Mouse (Mus musculus) left cerebral cortex, postnatal 25 days (tissue): ENCODE measurements around the gene Shc2. TPM values are rescaled to one million over a fixed set of nuclear protein-coding genes. Genes with fewer than 3 reads are reported as not detected.

ENCODE experiments used
- DNase-seq, 2 experiments: peaks; one replicate each; pipeline ENCODE4 v3.0.0; 2022; ENCODE audit warnings: low spot score in 2 of 2, mixed read lengths in 1 of 2
- intact Hi-C: fragments of 180-260 bp; cut with DNase I; formaldehyde crosslinking; loops from one replicate; pipeline ENCODE4 v1.15.1; 2025
- total RNA-seq, 2 experiments: library from RNA; stranded (reverse); gene quantifications; 2 replicates each; pipeline ENCODE4 v1.2.3; 2021

The Shc2 gene
- total RNA-seq, 2 experiments from 2014 or later = 42.2 to 44.4 TPM

DNA sequence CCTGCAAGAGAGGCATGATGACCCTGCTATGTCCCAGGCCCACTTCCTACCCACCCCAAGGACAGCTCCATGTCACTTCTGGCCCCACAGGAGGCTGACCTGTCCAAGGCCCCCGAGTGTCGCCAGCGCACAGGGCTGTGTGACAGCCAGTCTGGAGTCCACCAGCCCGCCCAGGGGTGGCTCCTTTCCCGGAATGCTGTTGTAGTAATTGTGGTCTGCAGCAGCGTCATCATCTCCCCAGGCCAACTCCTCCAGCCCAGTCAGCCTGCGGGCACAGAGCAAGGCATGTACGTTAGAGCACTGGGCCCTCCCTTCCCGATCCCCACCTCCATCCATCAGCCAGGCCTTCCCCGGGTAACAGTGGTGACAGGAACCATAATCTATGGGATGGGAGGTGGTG lies 11.6 kb downstream of the Shc2 start:
- intact Hi-C loops = no loop called here
- no peak for DNase-seq

DNA sequence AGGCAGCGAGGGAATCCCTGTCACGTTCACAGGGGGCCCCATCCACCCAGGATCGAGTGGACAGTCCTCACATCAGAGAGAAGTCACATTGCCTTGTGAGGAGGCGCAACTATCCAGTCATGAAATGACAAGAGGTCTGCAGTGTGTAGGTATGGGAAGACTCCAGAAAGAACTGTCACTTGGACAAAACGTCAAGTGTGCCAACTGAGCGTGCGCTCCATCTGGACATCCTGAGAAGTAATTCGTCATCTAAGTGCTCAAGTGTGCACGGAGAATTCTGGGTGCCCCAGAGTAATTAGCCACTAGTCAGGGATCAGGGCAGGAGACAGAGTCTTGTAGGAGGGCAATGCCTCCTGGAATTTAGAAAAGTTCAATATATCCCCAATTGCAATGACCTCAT lies 12.3 kb downstream of the Shc2 start:
- no peak for DNase-seq
- intact Hi-C loops = no loop called here

- DNase-seq = no peak
- intact Hi-C loops = no loop called here
Measured at GRCm38 (mm10) chr10:79623950-79624349, 13.8 kb downstream of the Shc2 start.

DNA sequence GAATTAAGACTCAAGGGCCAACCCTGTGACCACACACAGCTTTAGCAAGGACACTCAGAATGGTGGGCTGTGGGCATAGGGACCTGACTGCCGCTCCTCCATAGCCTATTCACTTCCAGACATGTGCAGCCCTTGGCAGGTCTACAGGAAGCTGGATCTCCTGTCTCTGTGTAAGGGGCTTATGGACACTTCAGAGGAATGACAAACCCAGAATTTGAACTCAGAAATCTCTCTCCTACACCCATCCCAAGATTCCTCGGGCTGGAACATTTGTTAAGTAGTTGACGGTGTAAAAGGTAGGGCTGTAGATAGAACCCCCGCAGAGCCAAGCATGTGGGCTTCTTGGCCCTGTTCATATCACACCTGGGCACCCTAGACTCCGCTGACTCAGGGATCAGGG lies 21.3 kb downstream of the Shc2 start:
- intact Hi-C loops = no loop called here
- no peak for DNase-seq

DNA sequence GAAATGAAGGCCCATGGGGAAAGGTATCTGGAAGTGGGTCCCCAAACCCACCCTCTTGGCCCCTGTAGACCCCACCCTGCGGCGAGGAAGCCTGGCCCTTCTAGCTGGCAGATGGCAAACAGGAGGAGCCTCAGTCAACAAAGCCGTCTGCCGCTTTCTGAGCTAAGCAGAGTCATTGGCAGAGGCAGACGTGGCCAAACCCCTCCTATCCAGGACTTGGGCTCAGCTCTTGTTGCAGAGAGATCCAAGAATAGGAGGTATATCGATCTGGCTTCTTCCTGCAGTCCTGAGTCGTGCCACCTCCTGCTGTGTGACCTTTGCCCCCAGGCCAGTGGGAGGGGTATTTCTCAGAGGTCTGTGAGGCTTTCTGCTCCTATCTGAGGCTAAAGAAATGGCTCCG lies 21.9 kb downstream of the Shc2 start:
- peak in 1 of 2 experiments; percentile 61 for DNase-seq

DNA sequence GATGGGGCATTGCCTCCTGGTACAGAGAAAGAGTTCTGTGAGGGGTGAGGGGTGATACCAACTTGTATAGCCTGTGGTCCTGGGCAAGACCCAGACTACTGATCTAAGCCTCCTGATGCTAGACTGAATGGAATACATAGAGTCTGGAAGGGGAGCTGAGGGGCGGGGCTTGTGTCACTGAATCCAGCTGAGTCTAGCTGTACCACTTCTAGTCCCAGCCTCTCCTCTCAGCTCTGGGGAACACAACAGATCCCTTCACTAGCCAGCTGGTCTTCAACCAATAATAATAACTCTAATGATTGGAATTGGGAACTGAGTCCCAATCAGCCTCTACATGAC lies 23.4 kb downstream of the Shc2 start:
- DNase-seq = no peak
- intact Hi-C loops = no loop called here

More for the DNA sequence above, 21.9 kb downstream of the Shc2 start:
- intact Hi-C loops = no loop called here

DNA sequence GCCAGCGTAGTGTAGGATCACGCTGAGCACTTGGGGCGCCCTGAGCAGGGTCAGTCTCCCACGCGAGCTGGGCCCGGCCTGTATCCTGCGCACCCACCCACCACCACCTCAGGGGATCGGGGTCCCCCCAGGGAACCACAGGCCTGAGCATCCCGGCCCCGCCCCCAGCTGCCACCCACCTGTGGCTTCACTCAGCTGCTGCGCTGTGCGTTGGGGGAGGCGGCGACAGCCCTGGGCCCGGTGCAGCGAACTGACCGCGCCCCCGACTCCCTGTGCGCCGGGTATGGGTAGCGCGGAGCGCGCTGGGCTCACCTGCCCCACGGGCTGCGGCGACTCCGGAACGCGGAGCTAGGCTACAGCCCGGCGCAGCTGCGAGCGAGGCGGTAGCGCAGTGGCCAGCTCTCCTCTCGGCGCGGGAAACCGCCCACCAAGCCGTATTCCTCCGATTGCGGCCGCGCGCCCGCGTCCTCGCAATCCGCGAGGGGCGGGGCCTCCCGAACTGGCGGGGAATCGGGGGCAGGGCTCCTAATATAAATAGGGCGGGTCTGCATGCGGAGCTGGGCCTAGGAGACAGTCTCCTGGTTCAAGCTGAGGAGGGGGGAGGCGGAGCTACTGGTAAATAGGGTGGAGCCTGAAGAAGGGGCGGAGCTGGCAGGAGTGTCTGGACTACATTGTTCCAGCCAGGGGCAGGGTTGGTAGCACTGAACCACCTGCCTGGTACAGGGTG lies 24.0 kb downstream of the Shc2 start, which contains the start of gene C2cd4c:
C2cd4c (minus strand) TSS at position 448 of the 727 bp plus-strand sequence.
- DNase-seq = peak; percentile 78 to 81
- intact Hi-C loops = no loop called here

GRCm38 (mm10) chr10:79612192-79613135 lies 25.3 kb downstream of the Shc2 start:
- DNase-seq = no peak
- intact Hi-C loops = no loop called here

GRCm38 (mm10) chr10:79611296-79611695 lies 26.4 kb downstream of the Shc2 start:
- intact Hi-C loops = no loop called here

GRCm38 (mm10) chr10:79609276-79609675 lies 28.4 kb downstream of the Shc2 start:
- intact Hi-C loops = no loop called here
- no peak for DNase-seq

More at GRCm38 (mm10) chr10:79611296-79611695, 26.4 kb downstream of the Shc2 start:
- DNase-seq = no peak

DNA sequence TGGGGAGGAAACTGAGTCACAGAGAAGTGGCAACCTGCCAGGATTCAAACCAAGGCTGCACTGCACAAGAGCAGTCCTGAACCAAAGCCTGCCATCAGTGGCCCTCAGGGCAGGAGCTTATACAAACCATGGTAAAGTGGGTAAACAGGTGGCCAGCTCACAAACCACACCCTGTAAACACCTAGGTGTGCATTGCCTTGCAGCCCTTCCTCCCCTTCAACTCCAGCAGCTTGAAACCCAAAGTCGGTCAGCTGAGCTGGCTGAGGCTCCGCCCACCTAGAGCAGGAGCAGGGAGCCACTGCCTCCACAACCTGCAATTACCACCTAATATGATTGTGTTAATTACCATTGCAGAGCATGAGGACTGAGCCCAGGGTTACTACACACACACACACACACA lies 29.8 kb downstream of the Shc2 start:
- DNase-seq = no peak
- intact Hi-C loops = no loop called here

- intact Hi-C loops = no loop called here
- no peak for DNase-seq
Measured at GRCm38 (mm10) chr10:79606537-79606936, 31.2 kb downstream of the Shc2 start.

- intact Hi-C loops = loop anchor here (1.0 kb wide), 1 partner anchor 71 kb away; the partner anchor contains the start of gene Tpgs1
- DNase-seq = no peak
Measured at GRCm38 (mm10) chr10:79597936-79598230, 39.8 kb downstream of the Shc2 start.

DNA sequence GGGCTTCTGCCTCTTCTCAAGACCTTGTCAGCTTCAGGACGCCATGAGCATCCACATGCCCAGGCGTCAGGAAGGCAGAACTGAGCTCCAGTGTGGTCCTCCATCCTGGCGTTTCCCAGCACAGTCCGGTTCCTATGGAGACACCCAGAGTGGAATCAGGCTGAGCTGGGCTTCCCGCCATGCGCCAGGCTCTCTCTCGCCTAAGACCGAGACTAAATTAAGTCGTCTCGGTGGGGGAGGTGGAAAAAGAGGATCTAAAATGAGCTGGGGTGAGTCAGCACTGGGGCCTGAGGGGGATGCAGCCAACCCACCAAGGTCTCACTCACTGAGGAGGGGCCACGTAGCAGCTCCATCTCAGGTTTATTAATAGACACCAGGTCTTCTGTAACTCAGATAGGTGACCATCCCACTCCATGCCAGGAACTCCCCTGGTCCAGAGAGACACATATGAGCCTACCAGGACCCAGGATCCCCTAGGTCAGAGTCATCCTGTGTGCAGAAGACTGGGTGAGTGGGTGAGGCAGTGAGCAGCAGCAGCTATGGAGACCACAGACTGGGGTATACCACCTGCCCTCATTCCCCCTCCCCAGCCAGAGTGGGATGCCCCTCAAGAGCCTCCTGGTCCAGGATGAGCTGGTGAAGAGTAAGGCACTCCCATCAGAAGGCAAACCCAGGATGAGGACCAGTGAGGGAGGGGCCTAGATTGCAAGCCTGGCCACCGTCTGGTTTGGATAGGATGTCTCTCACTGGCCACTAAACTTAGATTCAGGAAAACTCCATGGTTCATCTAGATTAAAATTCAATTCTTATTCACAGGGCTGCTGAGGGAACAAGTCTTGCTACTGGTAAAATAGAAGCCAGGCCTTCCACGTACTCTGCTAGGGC lies 40.4 kb downstream of the Shc2 start:
- DNase-seq = peak; percentile 79 to 95
- intact Hi-C loops = loop anchor here (1.0 kb wide), 1 partner anchor 72 kb away; the partner anchor contains the start of gene Tpgs1

GRCm38 (mm10) chr10:79595590-79595929 lies 42.2 kb downstream of the Shc2 start:
- no peak for DNase-seq
- intact Hi-C loops = loop anchor here (1.0 kb wide), 2 partner anchors 54 to 69 kb away; partner anchors contain the start of gene Madcam1

DNA sequence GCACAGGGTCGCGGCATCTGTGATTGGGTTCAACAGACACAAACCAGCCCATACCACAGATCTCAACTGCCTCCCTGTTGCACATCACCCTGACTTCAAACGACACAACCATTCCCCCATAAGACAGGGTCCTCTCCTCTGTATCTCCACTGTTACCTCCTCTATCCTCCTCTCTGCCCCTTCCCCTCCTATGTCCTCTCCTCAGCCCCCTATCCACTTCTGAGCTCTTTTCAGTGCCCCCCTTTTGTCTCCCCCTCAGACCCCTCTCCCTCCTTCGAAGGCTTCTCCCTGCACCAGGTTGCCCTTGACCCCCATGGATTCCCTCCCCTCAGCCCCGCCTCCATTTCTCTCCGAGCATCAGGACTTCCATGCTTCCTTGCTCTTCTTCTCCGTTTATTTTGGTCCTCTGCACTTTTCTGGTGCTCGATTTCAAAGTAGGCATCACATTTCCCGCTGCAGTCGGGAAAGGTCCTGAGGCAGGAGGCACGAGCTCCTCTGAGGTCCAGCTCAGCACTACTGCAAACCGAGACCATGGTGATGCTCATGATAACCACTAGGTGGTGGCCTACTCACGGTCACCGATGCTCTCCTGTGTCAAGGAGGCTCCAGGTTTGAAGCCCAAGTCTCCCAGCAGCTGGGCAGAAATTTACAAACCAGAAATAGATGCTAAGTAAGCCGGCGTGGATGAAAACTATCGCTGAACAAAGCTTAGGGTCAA lies 42.7 kb downstream of the Shc2 start:
- intact Hi-C loops = loop anchor here (1.0 kb wide), 2 partner anchors 54 to 69 kb away; partner anchors contain the start of gene Madcam1
- DNase-seq = peak; percentile 75 to 80

DNA sequence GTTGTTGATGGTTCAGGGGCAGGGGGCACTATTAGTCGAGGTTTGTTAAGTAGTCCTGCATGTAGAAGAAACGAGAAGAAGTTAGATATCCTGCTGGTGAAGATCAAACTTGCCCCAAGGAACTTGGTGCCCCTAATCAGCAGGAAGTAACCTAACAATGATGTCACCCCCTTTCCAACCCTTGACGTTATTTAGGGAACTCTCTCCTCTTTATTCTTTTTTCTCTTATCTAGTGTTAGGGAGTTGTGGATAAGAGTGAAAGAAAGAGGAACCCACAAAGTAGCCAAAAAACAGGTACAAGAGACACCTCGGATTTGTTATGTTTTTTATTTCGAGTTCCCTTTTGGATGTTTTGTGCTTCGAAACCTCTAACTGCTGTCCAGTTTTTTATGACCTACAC lies 43.6 kb downstream of the Shc2 start:
- DNase-seq = no peak
- intact Hi-C loops = no loop called here

- DNase-seq = no peak
- intact Hi-C loops = no loop called here
Measured at GRCm38 (mm10) chr10:79590702-79591101, 47.0 kb downstream of the Shc2 start.

- intact Hi-C loops = no loop called here
- no peak for DNase-seq
Measured at GRCm38 (mm10) chr10:79587752-79588126, 50.0 kb downstream of the Shc2 start.
